Mouse (Mus musculus) embryonic fibroblast, embryonic 13.5 days (primary cell): Measurements from ENCODE around the gene Amotl1. TPM values are rescaled to one million over a fixed set of nuclear protein-coding genes. Genes with fewer than 3 reads are reported as not detected.

Experiments
- H3K27ac ChIP-seq: 2 replicates; pipeline ENCODE4 v1.5.1; 2012; ENCODE audit warnings: low read length, control low read depth, inconsistent platforms; ENCODE audit not compliant: insufficient read depth
- H3K4me1 ChIP-seq: 2 replicates; pipeline ENCODE4 v1.6.1; 2011; ENCODE audit warnings: low read length; ENCODE audit not compliant: control insufficient read depth, insufficient read depth
- H3K4me3 ChIP-seq: 2 replicates; pipeline ENCODE4 v1.5.1; 2011; ENCODE audit warnings: mild to moderate bottlenecking, control low read depth, low read length; ENCODE audit not compliant: insufficient read depth
- CTCF ChIP-seq: IDR thresholded peaks from 2 replicates; pipeline ENCODE4 v1.5.1; 2011; ENCODE audit warnings: mild to moderate bottlenecking, control low read depth, low read length, moderate library complexity, borderline replicate concordance; ENCODE audit not compliant: insufficient read depth
- POLR2A ChIP-seq: IDR thresholded peaks from 2 replicates; pipeline ENCODE4 v1.6.1; 2011; ENCODE audit warnings: low read depth, mild to moderate bottlenecking, control low read depth, low read length, moderate library complexity
- polyA plus RNA-seq: library from polyadenylated mRNA; stranded (reverse); fragments of >200 nt; gene quantifications from 2 replicates; pipeline ENCODE4 v1.2.4, GENCODE M21; 2011; ENCODE audit warnings: low read depth; ENCODE audit not compliant: missing spikeins, insufficient read length

Amotl1 gene
- polyA plus RNA-seq, 1 experiment = 63.1 TPM

GRCm38 (mm10) chr9:14666071-14666470, 21.2 kb upstream of the Amotl1 start:
- Histone ChIP-seq H3K4me1 (no peaks in the 10 kb centered on the region), H3K27ac (no peak overlapping the region), H3K4me3 (no peak overlapping the region)
- no peak for TF ChIP-seq CTCF
- no peak for TF ChIP-seq POLR2A

- H3K4me1 ChIP-seq = no peaks in the 10 kb centered on the region
- H3K4me3 ChIP-seq = no peak overlapping the region
- H3K27ac ChIP-seq = no peak overlapping the region
- no peak for TF ChIP-seq POLR2A
- no peak for TF ChIP-seq CTCF
Observed at GRCm38 (mm10) chr9:14663591-14663990, 18.7 kb upstream of the Amotl1 start.

- TF ChIP-seq CTCF = no peak
- no peak for TF ChIP-seq POLR2A
- Histone ChIP-seq H3K27ac (no peak overlapping the region), H3K4me3 (no peak overlapping the region), H3K4me1 (no peaks in the 10 kb centered on the region)
Observed at GRCm38 (mm10) chr9:14662876-14663275, 18.0 kb upstream of the Amotl1 start.

GRCm38 (mm10) chr9:14662138-14662537, 17.3 kb upstream of the Amotl1 start:
- Histone ChIP-seq H3K4me3 (no peak overlapping the region), H3K27ac (no peak overlapping the region), H3K4me1 (no peaks in the 10 kb centered on the region)
- no peak for TF ChIP-seq CTCF
- no peak for TF ChIP-seq POLR2A

- Histone ChIP-seq H3K4me1 (no peaks in the 10 kb centered on the region), H3K27ac (no peak overlapping the region), H3K4me3 (no peak overlapping the region)
- TF ChIP-seq POLR2A (no peak), CTCF (no peak)
Observed at GRCm38 (mm10) chr9:14657926-14658325, 13.1 kb upstream of the Amotl1 start.

GRCm38 (mm10) chr9:14654010-14654409, 9.2 kb upstream of the Amotl1 start:
- Histone ChIP-seq H3K4me3 (no peak overlapping the region), H3K4me1 (no peaks in the 10 kb centered on the region), H3K27ac (no peak overlapping the region)
- no peak for TF ChIP-seq CTCF
- TF ChIP-seq POLR2A = no peak

GRCm38 (mm10) chr9:14652761-14653160, 7.9 kb upstream of the Amotl1 start:
- Histone ChIP-seq H3K4me1 (no peaks in the 10 kb centered on the region), H3K4me3 (no peak overlapping the region), H3K27ac (no peak overlapping the region)
- no peak for TF ChIP-seq POLR2A
- TF ChIP-seq CTCF = no peak

GRCm38 (mm10) chr9:14647849-14648248, 3.0 kb upstream of the Amotl1 start:
- H3K4me1 ChIP-seq = peaks cover 4% of the 10 kb centered on the region; the same call in 1 of the 2 replicates
- no peak overlapping the region for H3K27ac ChIP-seq
- TF ChIP-seq CTCF = no peak
- H3K4me3 ChIP-seq = no peak overlapping the region

GRCm38 (mm10) chr9:14646641-14647040, 1.8 kb upstream of the Amotl1 start:
- Histone ChIP-seq H3K4me1 (peaks cover 10% of the 10 kb centered on the region), H3K4me3 (no peak overlapping the region), H3K27ac (no peak overlapping the region)
- no peak for TF ChIP-seq CTCF
- no peak for TF ChIP-seq POLR2A

GRCm38 (mm10) chr9:14646061-14646460, 1.2 kb upstream of the Amotl1 start:
- TF ChIP-seq POLR2A = no peak
- TF ChIP-seq CTCF = no peak

GRCm38 (mm10) chr9:14643328-14643727, 1.5 kb downstream of the Amotl1 start:
- Histone ChIP-seq H3K27ac (peak overlapping the region; percentile 75), H3K4me1 (peaks cover 19% of the 10 kb centered on the region), H3K4me3 (no peak overlapping the region)
- TF ChIP-seq POLR2A (no peak), CTCF (no peak)

More at GRCm38 (mm10) chr9:14646061-14646460, 1.2 kb upstream of the Amotl1 start:
- H3K27ac ChIP-seq = no peak overlapping the region
- peaks cover 15% of the 10 kb centered on the region for H3K4me1 ChIP-seq
- H3K4me3 ChIP-seq = no peak overlapping the region
